Mouse (Mus musculus) activated CD4-positive, CD25-positive, alpha-beta regulatory T cell, adult 4 months (primary cell): ENCODE measurements at regions not wholly inside any gene's neighbourhood (a gene's known extent, or its start where the extent isn't known, plus 50 kb on each side); places are given as distances from the start of the nearest gene placed in this dataset.

Experiments
- ATAC-seq: one replicate; pipeline ENCODE4 v1.8.0; 2017

- ATAC-seq = no peak
Measured at GRCm38 (mm10) chr15:96769751-96770150, 70.2 kb upstream of the Slc38a2 start.

- no peak for ATAC-seq
Measured at GRCm38 (mm10) chr15:96768301-96768993, 68.9 kb upstream of the Slc38a2 start.

- ATAC-seq = no peak
Measured at GRCm38 (mm10) chr15:96767188-96767587, 67.7 kb upstream of the Slc38a2 start.

- no peak for ATAC-seq
Measured at GRCm38 (mm10) chr15:96766238-96766637, 66.7 kb upstream of the Slc38a2 start.

DNA sequence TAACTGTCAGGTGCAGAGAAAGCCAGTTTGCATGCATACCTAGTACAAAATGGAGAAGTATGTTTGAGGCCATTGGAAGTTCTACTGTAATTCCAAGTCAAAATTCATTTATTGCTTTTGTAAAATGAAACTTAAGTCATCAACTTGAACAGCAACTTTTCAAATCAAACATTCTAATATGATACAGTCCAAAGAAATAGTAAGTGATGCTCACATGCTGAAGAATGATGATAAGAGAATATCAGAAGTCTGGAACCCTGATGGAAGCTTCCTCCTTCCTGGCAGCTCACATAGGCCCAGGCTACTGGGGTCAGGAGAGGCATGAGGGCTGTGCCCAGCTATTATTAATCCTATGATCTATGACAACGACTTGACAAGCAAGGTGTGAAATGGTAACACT lies 64.1 kb upstream of the Slc38a2 start:
- no peak for ATAC-seq

DNA sequence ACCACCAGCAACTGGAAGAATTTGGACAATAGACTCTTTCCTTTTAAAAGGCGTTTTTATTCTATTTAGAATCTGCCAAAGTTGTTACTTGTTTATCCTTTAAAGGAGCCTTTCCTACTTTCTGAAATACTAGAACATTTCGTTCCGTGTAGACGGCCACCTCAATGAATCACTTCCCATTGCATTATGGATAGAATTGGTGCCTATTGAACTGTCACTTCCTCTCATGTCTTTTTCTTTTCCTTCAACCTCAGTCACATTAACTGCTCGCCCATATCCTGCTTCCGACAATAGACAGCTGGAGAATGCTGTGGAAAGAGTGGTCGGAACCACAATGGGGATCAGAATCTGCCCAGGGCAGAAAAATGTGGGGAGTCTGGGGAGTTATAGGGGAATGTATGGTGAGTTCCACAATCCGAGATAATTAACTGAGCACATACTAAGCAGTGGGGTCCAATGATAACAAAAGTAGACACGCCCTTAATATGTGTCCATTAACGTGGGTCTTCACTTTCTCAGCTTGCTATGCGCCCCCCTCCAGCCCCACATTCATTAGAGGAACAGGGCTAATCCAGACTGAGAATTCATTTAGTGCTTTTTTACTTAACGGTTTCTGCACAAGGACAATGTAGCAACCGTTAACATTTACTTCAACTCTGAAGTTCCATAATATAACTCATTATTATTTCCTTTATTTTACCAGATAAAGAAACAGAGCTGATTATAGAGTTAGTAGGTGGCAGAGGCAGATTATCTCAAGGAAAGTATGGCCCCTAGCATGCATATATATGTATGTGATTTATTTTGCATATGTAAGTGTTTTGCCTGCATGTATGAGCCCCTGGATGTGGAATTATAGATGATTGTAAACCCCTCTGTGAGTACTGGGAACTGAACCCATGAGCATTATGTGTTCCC lies 59.8 kb upstream of the Slc38a2 start:
- no peak for ATAC-seq

- ATAC-seq = peak; percentile 71
Measured at GRCm38 (mm10) chr15:96757446-96758198, 58.1 kb upstream of the Slc38a2 start.

- no peak for ATAC-seq
Measured at GRCm38 (mm10) chr15:96756456-96756855, 56.9 kb upstream of the Slc38a2 start.

DNA sequence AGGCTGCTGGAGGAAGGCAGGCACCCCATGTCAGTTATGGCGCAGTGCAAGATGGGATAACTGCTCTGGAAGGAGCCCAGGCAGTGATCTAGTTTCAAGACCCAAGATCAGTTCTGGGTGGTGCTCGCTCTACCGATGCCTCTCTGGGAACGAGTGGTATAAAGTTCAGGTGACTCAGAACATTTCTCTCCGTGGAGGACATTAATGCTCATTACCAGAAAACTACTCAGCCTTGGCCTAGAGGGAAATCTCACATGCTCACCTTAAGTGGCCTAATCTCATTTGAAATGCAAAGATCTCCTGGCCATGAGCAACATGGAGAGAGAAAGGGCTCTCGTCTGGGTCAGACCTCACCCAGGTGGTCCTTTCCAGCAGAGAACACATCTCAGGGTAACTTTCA lies 56.4 kb upstream of the Slc38a2 start:
- no peak for ATAC-seq

GRCm38 (mm10) chr15:96755322-96755942 lies 55.9 kb upstream of the Slc38a2 start:
- ATAC-seq = no peak

DNA sequence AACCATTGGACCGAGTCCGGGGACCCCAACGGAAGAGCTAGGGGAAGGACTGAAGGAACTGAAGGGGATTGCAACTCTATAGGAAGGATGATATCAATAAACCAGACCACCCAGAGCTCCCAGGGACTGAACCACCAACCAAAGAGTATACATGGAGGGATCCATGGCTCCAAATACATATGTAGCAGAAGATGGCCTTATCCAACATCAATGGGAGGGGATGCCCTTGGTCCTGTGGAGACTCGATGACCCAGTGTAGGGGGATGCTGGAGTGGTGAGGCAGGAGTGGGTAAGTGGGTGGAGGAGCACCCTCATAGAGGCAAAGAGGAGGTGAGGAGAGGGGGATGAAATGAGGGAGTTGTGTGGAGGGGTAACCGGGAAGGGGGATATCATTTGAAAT lies 54.5 kb upstream of the Slc38a2 start:
- ATAC-seq = no peak

GRCm38 (mm10) chr15:96752719-96753118 lies 53.2 kb upstream of the Slc38a2 start:
- no peak for ATAC-seq

GRCm38 (mm10) chr15:96752062-96752358 lies 52.5 kb upstream of the Slc38a2 start:
- no peak for ATAC-seq

- ATAC-seq = no peak
Measured at GRCm38 (mm10) chr15:96751243-96752061, 51.9 kb upstream of the Slc38a2 start.

GRCm38 (mm10) chr15:96749534-96750256 lies 50.2 kb upstream of the Slc38a2 start:
- ATAC-seq = no peak
